Comparison of ENCODE assay signal across 8 mouse cellular contexts in genomic region chr11:53892716-53893416, GRCm38 (mm10). TPM values are rescaled to one million over a fixed set of nuclear protein-coding genes. Genes with fewer than 3 reads are reported as not detected.
DNase-seq lines count a peak whose midpoint lies in the region; ATAC-seq and TF ChIP-seq lines count a peak whose summit lies in the region.

No protein-coding gene starts in this region.

- TF ChIP-seq CTCF in small intestine, adult 2 months (IDR thresholded peaks at IDR 0.05; ENCODE audit: extremely low read depth, insufficient read length, insufficient replicate concordance, low read depth, low read length), result no peak
- TF ChIP-seq CTCF in layer of hippocampus, adult 2 months (conservative IDR thresholded peaks at IDR 0.05), result no peak

- H3K9ac ChIP-seq in heart, embryonic 11.5 days (ENCODE audit: low read depth, low read length), result no peak overlapping the region
- peak overlapping the region; percentile 17; the same call in 1 of the 2 replicates for H3K9ac ChIP-seq in liver, embryonic 12.5 days
- H3K9ac ChIP-seq in midbrain, embryonic 16.5 days (ENCODE audit: low read depth, low read length), result no peak overlapping the region

- H3K4me3 ChIP-seq in heart, embryonic 11.5 days (ENCODE audit: low read depth, low read length), result no peak overlapping the region
- peak overlapping the region; percentile 11; the same call in 1 of the 2 replicates for H3K4me3 ChIP-seq in liver, embryonic 12.5 days
- no peak overlapping the region for H3K4me3 ChIP-seq in small intestine, adult 2 months (ENCODE audit: low read depth, low read length)
- H3K4me3 ChIP-seq in midbrain, embryonic 16.5 days (ENCODE audit: low read depth, low read length), result no peak overlapping the region
- no peak overlapping the region for H3K4me3 ChIP-seq in layer of hippocampus, adult 2 months

- 43% methylated on average over 9 of the region's 9 CpGs for WGBS in heart, embryonic 11.5 days (ENCODE audit: insufficient replicate concordance)
- 21% methylated on average over 9 of the region's 9 CpGs for WGBS in liver, embryonic 12.5 days (ENCODE audit: insufficient replicate concordance)
- 12% methylated on average over 9 of the region's 9 CpGs for WGBS in small intestine, adult 2 months
- WGBS in midbrain, embryonic 16.5 days, result 42% methylated on average over 9 of the region's 9 CpGs

- H3K27me3 ChIP-seq in heart, embryonic 11.5 days (ENCODE audit: control insufficient read depth, insufficient read depth, low read length), result no peaks in the 10 kb centered on the region
- no peaks in the 10 kb centered on the region for H3K27me3 ChIP-seq in liver, embryonic 12.5 days (replicated peaks)
- H3K27me3 ChIP-seq in small intestine, adult 2 months (ENCODE audit: control insufficient read depth, insufficient read depth, low read length), result no peaks in the 10 kb centered on the region
- no peaks in the 10 kb centered on the region for H3K27me3 ChIP-seq in midbrain, embryonic 16.5 days (ENCODE audit: control insufficient read depth, insufficient read depth, low read depth, low read length)

- H3K36me3 ChIP-seq in heart, embryonic 11.5 days (ENCODE audit: control insufficient read depth, insufficient read depth, low read length), result no peaks in the 10 kb centered on the region
- H3K36me3 ChIP-seq in liver, embryonic 12.5 days, result no peaks in the 10 kb centered on the region
- H3K36me3 ChIP-seq in small intestine, adult 2 months (ENCODE audit: control insufficient read depth, insufficient read depth, low read length), result no peaks in the 10 kb centered on the region
- H3K36me3 ChIP-seq in midbrain, embryonic 16.5 days (ENCODE audit: control insufficient read depth, insufficient read depth, low read length), result no peaks in the 10 kb centered on the region

- H3K4me2 ChIP-seq in heart, embryonic 11.5 days, result no peak overlapping the region
- peak overlapping the region; percentile 54 for H3K4me2 ChIP-seq in liver, embryonic 12.5 days
- no peak overlapping the region for H3K4me2 ChIP-seq in midbrain, embryonic 16.5 days (ENCODE audit: low read length)

- no peak for ATAC-seq in heart, embryonic 11.5 days (replicated peaks; ENCODE audit: insufficient number of reproducible peaks, low FRiP score, low TSS enrichment)
- ATAC-seq in liver, embryonic 12.5 days, result no peak
- ATAC-seq in midbrain, embryonic 16.5 days, result no peak

- TF ChIP-seq POLR2A in small intestine, adult 2 months (IDR thresholded peaks at IDR 0.05; ENCODE audit: low read depth, low read length), result peak; percentile 82; the same call in 1 of the 2 replicates

- peaks cover 13% of the 10 kb centered on the region; the same call in 1 of the 2 replicates for H3K4me1 ChIP-seq in heart, embryonic 11.5 days (ENCODE audit: control insufficient read depth, insufficient read depth, low read length)
- H3K4me1 ChIP-seq in liver, embryonic 12.5 days, result peaks cover 42% of the 10 kb centered on the region
- peaks cover 11% of the 10 kb centered on the region; the same call in 1 of the 2 replicates for H3K4me1 ChIP-seq in small intestine, adult 2 months (ENCODE audit: control insufficient read depth, insufficient read depth, insufficient read length, low read length)
- H3K4me1 ChIP-seq in midbrain, embryonic 16.5 days (ENCODE audit: control insufficient read depth, insufficient read depth, low read length), result peaks cover 19% of the 10 kb centered on the region

- H3K27ac ChIP-seq in heart, embryonic 11.5 days (ENCODE audit: low read depth, low read length), result no peak overlapping the region
- H3K27ac ChIP-seq in liver, embryonic 12.5 days, result peak overlapping the region; percentile 72
- H3K27ac ChIP-seq in small intestine, adult 2 months (ENCODE audit: insufficient read depth, low read depth, low read length), result peak overlapping the region; percentile 73
- H3K27ac ChIP-seq in midbrain, embryonic 16.5 days (ENCODE audit: low read length), result no peak overlapping the region
- H3K27ac ChIP-seq in layer of hippocampus, adult 2 months, result no peak overlapping the region

- peak; percentile 41 to 53 for DNase-seq in heart, adult 18-20 months
- peak; percentile 24 for DNase-seq in embryo, embryonic 11 days
- DNase-seq in ovary, postnatal 36 days (ENCODE audit: low spot score), result no peak
- no peak for DNase-seq in layer of hippocampus, adult 2 months (ENCODE audit: low spot score in 2 of 2)

- no peaks in the 10 kb centered on the region for H3K9me3 ChIP-seq in heart, embryonic 11.5 days (replicated peaks; ENCODE audit: control insufficient read depth, low read length)
- H3K9me3 ChIP-seq in liver, embryonic 12.5 days (replicated peaks), result no peaks in the 10 kb centered on the region
- no peaks in the 10 kb centered on the region for H3K9me3 ChIP-seq in midbrain, embryonic 16.5 days (replicated peaks; ENCODE audit: control insufficient read depth, low read length, poor library complexity, severe bottlenecking)

RNA-seq across cellular contexts. Expression of gene Slc22a5, which starts 1.4 kb away (rescaled TPM):
- total RNA-seq in heart, adult 18-20 months (2021), result 10 to 100 TPM; 18.8 to 22.7 TPM
- 8.1 and 9.2 TPM in 2 replicates for polyA plus RNA-seq in heart, embryonic 11.5 days (2014; fragmentation: Nextera tagmentation; extraction: Ambion mirVana)
- 2.4 and 3.3 TPM in 2 replicates for polyA plus RNA-seq in liver, embryonic 12.5 days (2016; fragmentation: Nextera tagmentation; extraction: Ambion mirVana)
- polyA plus RNA-seq in small intestine, adult 2 months (2012; rRNA removed), result 22.1 and 44.2 TPM in 2 replicates
- 10.1 and 11.0 TPM in 2 replicates for polyA plus RNA-seq in midbrain, embryonic 16.5 days (2015; fragmentation: Nextera tagmentation; extraction: Ambion mirVana)
- total RNA-seq in layer of hippocampus, adult 2 months (2021), result 10 to 100 TPM; 10.7 to 12.4 TPM

RNA-seq across cellular contexts. Expression of gene Gm12216, which starts 33.8 kb away (rescaled TPM):
- 1 to 10 TPM; 2.5 to 2.6 TPM for total RNA-seq in heart, adult 18-20 months (2021)
- polyA plus RNA-seq in heart, embryonic 11.5 days (2014; fragmentation: Nextera tagmentation; extraction: Ambion mirVana), result 0.63 TPM in 1 of 2 replicates, not detected in the other
- polyA plus RNA-seq in liver, embryonic 12.5 days (2016; fragmentation: Nextera tagmentation; extraction: Ambion mirVana), result 0.30 and 0.83 TPM in 2 replicates
- 5.8 and 12.4 TPM in 2 replicates for polyA plus RNA-seq in small intestine, adult 2 months (2012; rRNA removed)
- 0.31 and 0.39 TPM in 2 replicates for polyA plus RNA-seq in midbrain, embryonic 16.5 days (2015; fragmentation: Nextera tagmentation; extraction: Ambion mirVana)
- total RNA-seq in layer of hippocampus, adult 2 months (2021), result 1 to 10 TPM; 8.5 to 8.9 TPM

Comparison
In these comparisons a context has a peak if more than half of its experiments do, and no peak if none do; other contexts are left out.
1. DNase-seq: peak in heart, adult 18-20 months (2 of 2) and embryo, embryonic 11 days (single experiment); none in ovary, postnatal 36 days (single experiment) and layer of hippocampus, adult 2 months (0 of 2).
2. H3K27ac ChIP-seq: peak in liver, embryonic 12.5 days (single experiment) and small intestine, adult 2 months (single experiment); none in heart, embryonic 11.5 days (single experiment), midbrain, embryonic 16.5 days (single experiment) and layer of hippocampus, adult 2 months (single experiment).